Mouse (Mus musculus) cerebellum, postnatal 10 days (tissue): ENCODE measurements around the gene Gm4131.

Source experiments
- DNase-seq, 2 experiments: peaks; one replicate each; pipeline ENCODE4 v3.0.0; 2021; ENCODE audit warnings: mixed read lengths in 2 of 2

Gene Gm4131

GRCm38 (mm10) chr14:62456239-62456747 is 110.4 kb downstream of the Gm4131 start, which contains the start of gene Gucy1b2:
Gene Gucy1b2, minus strand, starts transcription at chr14:62456289.
- no peak for DNase-seq

- DNase-seq = no peak
Measured at GRCm38 (mm10) chr14:62455570-62455879, 111.2 kb downstream of the Gm4131 start.

- peak; percentile 43 to 47 for DNase-seq
Measured at GRCm38 (mm10) chr14:62454760-62455569, 111.8 kb downstream of the Gm4131 start.

GRCm38 (mm10) chr14:62454136-62454535 is 112.6 kb downstream of the Gm4131 start:
- no peak for DNase-seq

GRCm38 (mm10) chr14:62453276-62453675 is 113.4 kb downstream of the Gm4131 start:
- DNase-seq = no peak

GRCm38 (mm10) chr14:62450706-62451105 is 116.0 kb downstream of the Gm4131 start:
- DNase-seq = peak; percentile 64 to 77

- peak; percentile 61 to 69 for DNase-seq
Measured at GRCm38 (mm10) chr14:62447214-62447548, 119.5 kb downstream of the Gm4131 start.

GRCm38 (mm10) chr14:62446385-62447213 is 120.1 kb downstream of the Gm4131 start:
- no peak for DNase-seq

- DNase-seq = no peak
Measured at GRCm38 (mm10) chr14:62443840-62444430, 122.8 kb downstream of the Gm4131 start.

- DNase-seq = no peak
Measured at GRCm38 (mm10) chr14:62442971-62443370, 123.8 kb downstream of the Gm4131 start.

GRCm38 (mm10) chr14:62440036-62440435 is 126.7 kb downstream of the Gm4131 start:
- DNase-seq = no peak

- no peak for DNase-seq
Measured at GRCm38 (mm10) chr14:62438236-62438635, 128.5 kb downstream of the Gm4131 start.

- no peak for DNase-seq
Measured at GRCm38 (mm10) chr14:62437806-62438205, 128.9 kb downstream of the Gm4131 start.

- peak; percentile 33 to 37 for DNase-seq
Measured at GRCm38 (mm10) chr14:62425277-62425691, 141.4 kb downstream of the Gm4131 start.

- DNase-seq = peak; percentile 65
Measured at GRCm38 (mm10) chr14:62422265-62422664, 144.5 kb downstream of the Gm4131 start.

- peak in 1 of 2 experiments; percentile 22 for DNase-seq
Measured at GRCm38 (mm10) chr14:62417501-62417900, 149.2 kb downstream of the Gm4131 start.

GRCm38 (mm10) chr14:62416742-62417134 is 150.0 kb downstream of the Gm4131 start:
- peak; percentile 90 to 91 for DNase-seq

- peak; percentile 86 to 89 for DNase-seq
Measured at GRCm38 (mm10) chr14:62416007-62416741, 150.5 kb downstream of the Gm4131 start.
